Mouse (Mus musculus): ENCODE measurements around the gene Adap1. TPM values are rescaled to one million over a fixed set of nuclear protein-coding genes. Genes with fewer than 3 reads are reported as not detected.

Gene Adap1
- polyA plus RNA-seq, 1 experiment from 2014 or later = 2.4 TPM

GRCm38 (mm10) chr5:139317751-139318504 is 7.5 kb downstream of the Adap1 start:
- H3K4me2 ChIP-seq (replicated peaks) = no peak overlapping the region
- no peak overlapping the region for H3K9ac ChIP-seq
- H3K4me1 ChIP-seq = no peaks in the 10 kb centered on the region
- no peaks in the 10 kb centered on the region for H3K36me3 ChIP-seq
- no peak overlapping the region for H3K4me3 ChIP-seq
- no peaks in the 10 kb centered on the region for H3K9me3 ChIP-seq
- WGBS = 63% methylated on average over 21 of the region's 21 CpGs
- no peak overlapping the region for H3K27ac ChIP-seq
- H3K27me3 ChIP-seq = peaks cover 4% of the 10 kb centered on the region; the same call in 1 of the 2 replicates
- ATAC-seq (ENCODE audit: insufficient number of reproducible peaks, insufficient read depth, low FRiP score, low TSS enrichment) = no peak

GRCm38 (mm10) chr5:139316982-139317675 is 8.3 kb downstream of the Adap1 start:
- peaks cover 1% of the 10 kb centered on the region; the same call in 1 of the 2 replicates for H3K27me3 ChIP-seq
- H3K9ac ChIP-seq = no peak overlapping the region
- no peaks in the 10 kb centered on the region for H3K4me1 ChIP-seq
- ATAC-seq (ENCODE audit: insufficient number of reproducible peaks, insufficient read depth, low FRiP score, low TSS enrichment) = no peak
- 73% methylated on average over 6 of the region's 6 CpGs for WGBS
- no peak overlapping the region for H3K27ac ChIP-seq
- H3K4me2 ChIP-seq (replicated peaks) = no peak overlapping the region
- H3K9me3 ChIP-seq = no peaks in the 10 kb centered on the region
- no peaks in the 10 kb centered on the region for H3K36me3 ChIP-seq
- no peak overlapping the region for H3K4me3 ChIP-seq

GRCm38 (mm10) chr5:139314941-139315642 is 10.3 kb downstream of the Adap1 start:
- WGBS = 82% methylated on average over 12 of the region's 12 CpGs
- H3K36me3 ChIP-seq = no peaks in the 10 kb centered on the region
- H3K4me1 ChIP-seq = no peaks in the 10 kb centered on the region
- H3K27ac ChIP-seq = no peak overlapping the region
- no peak for ATAC-seq (ENCODE audit: insufficient number of reproducible peaks, insufficient read depth, low FRiP score, low TSS enrichment)
- H3K9ac ChIP-seq = no peak overlapping the region
- H3K27me3 ChIP-seq = no peaks in the 10 kb centered on the region
- H3K9me3 ChIP-seq = no peaks in the 10 kb centered on the region
- no peak overlapping the region for H3K4me2 ChIP-seq (replicated peaks)
- H3K4me3 ChIP-seq = no peak overlapping the region

- Histone ChIP-seq H3K27me3 (no peaks in the 10 kb centered on the region), H3K4me2 (replicated peaks) (no peak overlapping the region), H3K9me3 (no peaks in the 10 kb centered on the region), H3K9ac (no peak overlapping the region), H3K27ac (no peak overlapping the region), H3K4me1 (no peaks in the 10 kb centered on the region), H3K36me3 (no peaks in the 10 kb centered on the region), H3K4me3 (no peak overlapping the region)
- WGBS = 69% methylated on average over 9 of the region's 9 CpGs
- ATAC-seq (ENCODE audit: insufficient number of reproducible peaks, insufficient read depth, low FRiP score, low TSS enrichment) = no peak
Measured at GRCm38 (mm10) chr5:139313536-139313935, 11.9 kb downstream of the Adap1 start.

- H3K4me3 ChIP-seq = no peak overlapping the region
- H3K27ac ChIP-seq = no peak overlapping the region
- no peaks in the 10 kb centered on the region for H3K27me3 ChIP-seq
- WGBS = 90% methylated on average over 9 of the region's 9 CpGs
- no peak overlapping the region for H3K9ac ChIP-seq
- H3K4me1 ChIP-seq = no peaks in the 10 kb centered on the region
- no peaks in the 10 kb centered on the region for H3K9me3 ChIP-seq
- no peak for ATAC-seq (ENCODE audit: insufficient number of reproducible peaks, insufficient read depth, low FRiP score, low TSS enrichment)
- H3K4me2 ChIP-seq (replicated peaks) = no peak overlapping the region
- H3K36me3 ChIP-seq = no peaks in the 10 kb centered on the region
Measured at GRCm38 (mm10) chr5:139311822-139312221, 13.6 kb downstream of the Adap1 start.

- Histone ChIP-seq H3K9ac (no peak overlapping the region), H3K4me1 (no peaks in the 10 kb centered on the region), H3K36me3 (no peaks in the 10 kb centered on the region), H3K9me3 (no peaks in the 10 kb centered on the region), H3K4me2 (replicated peaks) (no peak overlapping the region), H3K4me3 (no peak overlapping the region), H3K27ac (no peak overlapping the region), H3K27me3 (no peaks in the 10 kb centered on the region)
- no peak for ATAC-seq (ENCODE audit: insufficient number of reproducible peaks, insufficient read depth, low FRiP score, low TSS enrichment)
- 90% methylated on average over 4 of the region's 4 CpGs for WGBS
Measured at GRCm38 (mm10) chr5:139310477-139310876, 14.9 kb downstream of the Adap1 start.

GRCm38 (mm10) chr5:139309946-139310345 is 15.5 kb downstream of the Adap1 start:
- Histone ChIP-seq H3K4me2 (replicated peaks) (no peak overlapping the region), H3K9ac (no peak overlapping the region), H3K4me1 (no peaks in the 10 kb centered on the region), H3K9me3 (no peaks in the 10 kb centered on the region), H3K36me3 (no peaks in the 10 kb centered on the region), H3K27ac (no peak overlapping the region), H3K27me3 (no peaks in the 10 kb centered on the region), H3K4me3 (no peak overlapping the region)
- no peak for ATAC-seq (ENCODE audit: insufficient number of reproducible peaks, insufficient read depth, low FRiP score, low TSS enrichment)
- WGBS = 66% methylated on average over 3 of the region's 3 CpGs

- no peak for ATAC-seq (ENCODE audit: insufficient number of reproducible peaks, insufficient read depth, low FRiP score, low TSS enrichment)
- H3K27ac ChIP-seq = no peak overlapping the region
- no peak overlapping the region for H3K4me3 ChIP-seq
- no peak overlapping the region for H3K4me2 ChIP-seq (replicated peaks)
- H3K27me3 ChIP-seq = 0 out of 2 replicates have a peak, but pooled peaks cover 3% of the 10 kb centered on the region
- WGBS = 85% methylated on average over 9 of the region's 9 CpGs
- H3K4me1 ChIP-seq = no peaks in the 10 kb centered on the region
- no peak overlapping the region for H3K9ac ChIP-seq
- no peaks in the 10 kb centered on the region for H3K36me3 ChIP-seq
- H3K9me3 ChIP-seq = no peaks in the 10 kb centered on the region
Measured at GRCm38 (mm10) chr5:139303646-139304061, 21.8 kb downstream of the Adap1 start.

GRCm38 (mm10) chr5:139302101-139302500 is 23.3 kb downstream of the Adap1 start:
- no peak for ATAC-seq (ENCODE audit: insufficient number of reproducible peaks, insufficient read depth, low FRiP score, low TSS enrichment)
- H3K27me3 ChIP-seq = 0 out of 2 replicates have a peak, but pooled peaks cover 3% of the 10 kb centered on the region
- no peak overlapping the region for H3K4me2 ChIP-seq (replicated peaks)
- no peaks in the 10 kb centered on the region for H3K36me3 ChIP-seq
- no peak overlapping the region for H3K9ac ChIP-seq
- 85% methylated on average over 6 of the region's 6 CpGs for WGBS
- H3K4me1 ChIP-seq = no peaks in the 10 kb centered on the region
- H3K4me3 ChIP-seq = no peak overlapping the region
- no peaks in the 10 kb centered on the region for H3K9me3 ChIP-seq
- H3K27ac ChIP-seq = no peak overlapping the region

GRCm38 (mm10) chr5:139297745-139298144 is 27.7 kb downstream of the Adap1 start:
- H3K4me2 ChIP-seq (replicated peaks) = no peak overlapping the region
- no peak for ATAC-seq (ENCODE audit: insufficient number of reproducible peaks, insufficient read depth, low FRiP score, low TSS enrichment)
- WGBS = 82% methylated on average over 5 of the region's 5 CpGs
- H3K9ac ChIP-seq = no peak overlapping the region
- H3K9me3 ChIP-seq = no peaks in the 10 kb centered on the region
- no peak overlapping the region for H3K27ac ChIP-seq
- no peaks in the 10 kb centered on the region for H3K36me3 ChIP-seq
- H3K4me3 ChIP-seq = no peak overlapping the region
- no peaks in the 10 kb centered on the region for H3K4me1 ChIP-seq
- H3K27me3 ChIP-seq = 0 out of 2 replicates have a peak, but pooled peaks cover 3% of the 10 kb centered on the region

- H3K4me1 ChIP-seq = no peaks in the 10 kb centered on the region
- ATAC-seq (ENCODE audit: insufficient number of reproducible peaks, insufficient read depth, low FRiP score, low TSS enrichment) = no peak
- H3K4me2 ChIP-seq (replicated peaks) = no peak overlapping the region
- 89% methylated on average over 10 of the region's 10 CpGs for WGBS
- 0 out of 2 replicates have a peak, but pooled peaks cover 3% of the 10 kb centered on the region for H3K27me3 ChIP-seq
- H3K4me3 ChIP-seq = no peak overlapping the region
- H3K27ac ChIP-seq = no peak overlapping the region
- H3K36me3 ChIP-seq = no peaks in the 10 kb centered on the region
- no peak overlapping the region for H3K9ac ChIP-seq
- H3K9me3 ChIP-seq = no peaks in the 10 kb centered on the region
Measured at GRCm38 (mm10) chr5:139297092-139297491, 28.3 kb downstream of the Adap1 start.
